Mouse (Mus musculus) adrenal gland, adult 8-10 months (tissue): Measurements from ENCODE around the gene Pou6f2. TPM values are rescaled to one million over a fixed set of nuclear protein-coding genes. Genes with fewer than 3 reads are reported as not detected.

ENCODE experiments used
- DNase-seq: peaks from one replicate; pipeline ENCODE4 v3.0.0; 2022
- total RNA-seq, 4 experiments: library from RNA; stranded (reverse); gene quantifications; 2 replicates each; pipeline ENCODE4 v1.2.4; 2022

Gene Pou6f2
- total RNA-seq, 4 experiments from 2014 or later = not detected

DNA sequence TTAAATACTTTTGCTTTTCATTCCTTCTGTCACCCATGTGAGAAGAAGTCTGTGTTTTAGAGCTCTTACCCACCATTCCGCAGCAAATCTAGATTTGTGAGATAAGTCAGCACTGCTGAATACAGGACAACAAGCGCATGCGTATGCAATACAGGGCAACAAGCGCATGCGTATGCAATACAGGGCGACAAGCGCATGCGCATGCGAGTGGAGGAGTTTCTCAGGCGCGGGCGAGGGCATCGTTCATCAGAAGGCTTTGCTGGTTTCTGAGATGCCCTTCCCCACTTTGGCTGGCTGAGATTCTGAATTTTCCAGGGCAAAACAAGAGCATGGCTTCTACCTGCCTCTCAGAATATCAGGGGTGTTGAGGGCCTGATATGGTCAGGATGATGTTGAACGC lies 186.2 kb downstream of the Pou6f2 start:
- DNase-seq = no peak

DNA sequence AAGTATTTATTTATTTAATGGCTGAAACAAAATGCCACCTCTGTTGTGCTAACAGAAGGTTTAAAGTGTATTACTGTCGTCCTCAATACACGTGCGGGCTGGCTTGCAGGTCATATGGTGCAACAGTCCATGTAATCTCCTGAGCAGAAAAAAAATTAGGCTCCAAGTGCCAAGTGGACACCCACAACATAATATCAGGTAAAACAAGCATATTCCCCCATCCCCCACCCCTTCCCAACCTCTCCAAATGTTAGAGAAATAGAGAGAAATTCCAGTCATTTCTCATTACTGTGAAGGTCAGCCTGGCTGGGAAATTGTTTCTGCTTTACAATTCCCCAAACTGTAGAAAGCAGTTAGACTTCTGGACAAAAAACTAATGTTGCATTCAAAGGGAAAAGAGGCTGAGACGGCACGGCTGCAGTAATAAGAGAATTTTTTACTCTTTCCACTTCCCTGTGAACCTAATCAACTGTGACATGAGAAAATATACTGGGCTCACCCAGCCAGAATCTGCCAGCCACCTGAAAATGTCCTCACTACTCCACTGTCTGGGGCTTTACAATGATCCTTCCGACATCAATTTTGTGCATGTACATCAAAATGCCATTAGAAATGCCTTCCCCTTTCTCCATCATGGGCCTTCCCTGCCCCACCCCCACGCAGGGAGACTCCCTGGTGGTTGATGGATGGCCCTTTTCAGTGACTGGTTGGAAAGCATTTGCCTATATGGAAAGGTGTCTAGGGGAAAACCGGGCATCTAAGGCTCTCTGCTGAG lies 192.8 kb downstream of the Pou6f2 start:
- no peak for DNase-seq

GRCm38 (mm10) chr13:18174003-18174402 lies 223.5 kb downstream of the Pou6f2 start:
- DNase-seq = peak; percentile 4

DNA sequence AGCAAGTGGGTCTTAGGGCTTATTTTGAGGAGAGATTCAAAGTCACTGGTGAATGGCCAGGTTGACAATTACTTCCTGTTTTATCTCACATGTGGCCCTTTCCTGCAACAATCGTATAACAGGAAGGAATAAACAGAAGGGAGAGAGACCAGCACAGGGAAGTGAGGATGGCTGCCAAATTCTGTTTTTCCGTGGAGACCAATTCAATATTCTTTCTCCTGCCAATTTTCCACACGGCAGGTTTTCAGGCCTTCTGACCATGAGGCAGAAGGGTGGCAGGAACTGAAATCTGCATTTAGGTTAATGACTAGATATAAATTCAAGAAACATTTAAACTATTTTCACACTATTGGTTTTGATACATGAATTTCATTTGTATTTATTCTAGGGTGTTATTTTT lies 224.5 kb downstream of the Pou6f2 start:
- DNase-seq = no peak

DNA sequence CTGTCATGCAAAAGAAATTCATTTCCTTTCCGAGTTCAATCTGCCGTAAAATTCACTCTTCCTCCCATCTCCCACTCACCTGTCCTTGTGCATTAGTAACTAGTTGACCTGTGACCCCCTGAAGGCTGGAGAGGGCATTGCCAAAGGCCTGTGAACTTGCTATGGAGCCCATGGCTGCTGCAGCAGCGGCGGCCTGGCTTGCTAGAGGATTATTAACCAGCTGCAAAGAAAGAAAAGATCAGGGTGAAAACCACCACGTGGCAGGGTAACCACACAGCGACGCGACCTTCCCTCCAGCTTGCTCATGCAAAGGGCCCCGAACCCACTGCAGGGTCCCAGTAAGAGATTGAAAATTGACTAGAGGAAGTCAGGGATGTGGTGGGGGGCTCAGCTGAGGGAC lies 225.2 kb downstream of the Pou6f2 start:
- no peak for DNase-seq

GRCm38 (mm10) chr13:18164182-18164581 lies 233.3 kb downstream of the Pou6f2 start:
- no peak for DNase-seq

DNA sequence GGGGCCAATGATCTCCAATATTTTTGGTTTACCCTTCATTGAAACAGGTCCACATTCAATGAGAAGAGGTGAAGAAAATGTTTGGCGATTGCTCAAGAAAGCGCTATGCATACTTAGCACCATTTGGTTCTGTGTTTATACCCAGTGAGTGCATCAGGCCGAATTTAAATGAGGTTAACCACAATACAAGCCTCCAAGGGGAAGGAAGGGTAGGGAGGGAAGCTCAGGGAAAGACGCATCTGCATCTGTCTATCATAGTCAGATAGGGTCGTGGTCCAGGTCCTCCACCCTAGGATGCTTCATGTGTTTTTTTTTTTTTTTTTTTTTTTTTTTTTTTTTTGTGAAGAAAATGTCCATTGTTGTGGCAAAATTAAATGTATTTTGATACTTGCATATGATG lies 236.9 kb downstream of the Pou6f2 start:
- DNase-seq = no peak

DNA sequence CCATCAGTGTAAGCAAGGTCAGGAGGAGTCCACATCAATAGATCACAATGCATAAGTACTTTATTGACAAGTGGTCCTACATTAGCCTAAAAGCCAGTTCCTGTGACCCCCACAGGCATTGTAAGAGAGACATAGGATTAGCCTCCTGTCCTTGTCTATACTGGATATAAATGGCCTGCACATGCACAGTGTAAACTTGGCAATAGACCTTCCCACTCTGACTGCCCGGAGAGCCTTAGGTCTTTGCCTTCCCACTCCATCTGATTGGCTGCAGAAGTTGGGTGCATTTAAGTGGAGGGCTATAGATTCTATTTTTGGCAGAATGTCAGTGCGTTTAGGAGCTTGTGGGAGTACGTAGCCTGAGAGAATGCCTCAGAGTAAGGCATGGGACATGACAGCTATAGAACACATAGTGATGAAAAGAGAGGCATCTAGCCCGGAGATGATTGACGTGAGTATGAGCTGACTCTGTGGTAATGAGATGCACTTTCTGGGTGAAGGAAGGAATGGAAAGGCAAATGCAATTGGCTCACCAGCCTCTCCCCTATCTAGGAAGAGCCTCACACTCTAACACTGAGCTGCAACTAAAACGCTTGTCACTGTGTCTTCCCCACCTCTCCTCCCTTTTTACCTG lies 243.4 kb downstream of the Pou6f2 start:
- DNase-seq = no peak

GRCm38 (mm10) chr13:18133646-18134045 lies 263.8 kb downstream of the Pou6f2 start:
- DNase-seq = no peak

- no peak for DNase-seq
Measured at GRCm38 (mm10) chr13:18133193-18133592, 264.3 kb downstream of the Pou6f2 start.

GRCm38 (mm10) chr13:18131324-18131723 lies 266.2 kb downstream of the Pou6f2 start:
- no peak for DNase-seq

GRCm38 (mm10) chr13:18129697-18130096 lies 267.8 kb downstream of the Pou6f2 start:
- no peak for DNase-seq

GRCm38 (mm10) chr13:18128826-18129225 lies 268.7 kb downstream of the Pou6f2 start:
- no peak for DNase-seq

DNA sequence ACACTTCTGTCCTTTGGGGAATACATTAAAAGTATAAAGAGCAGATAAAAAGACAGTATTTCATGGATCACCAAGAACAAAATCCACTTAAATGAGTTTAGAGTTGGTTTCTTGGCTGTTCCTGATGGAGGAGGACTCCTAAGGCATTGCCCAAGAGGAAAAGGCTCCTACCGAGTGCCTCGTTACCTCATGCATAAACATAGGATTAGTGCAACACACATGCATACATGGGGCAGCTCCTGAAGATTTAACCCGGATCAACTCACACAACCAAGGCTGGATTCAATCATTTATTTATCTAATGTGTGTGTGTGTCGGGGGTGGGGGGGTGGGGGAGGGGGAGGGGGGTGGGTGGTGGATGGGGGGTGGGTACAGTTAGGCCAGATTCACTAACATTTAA lies 269.4 kb downstream of the Pou6f2 start:
- no peak for DNase-seq

DNA sequence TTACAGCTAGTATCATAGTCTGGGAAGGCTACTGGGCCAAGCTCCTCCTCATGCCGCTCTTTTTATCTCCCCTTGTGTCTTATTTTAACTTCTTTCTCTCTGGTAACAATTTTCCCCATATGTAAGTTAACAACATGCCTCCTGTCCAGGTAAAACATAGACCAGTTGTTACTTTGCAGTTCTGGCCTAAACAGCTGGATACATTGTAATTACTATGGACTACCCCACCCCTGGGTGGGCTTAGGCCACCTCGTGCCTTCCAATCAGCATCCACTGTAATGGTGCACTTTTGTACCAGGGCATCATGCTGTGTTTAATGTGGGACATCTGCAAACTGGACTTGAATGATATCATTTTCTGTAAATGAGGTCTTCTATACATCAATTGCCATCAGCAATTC lies 271.4 kb downstream of the Pou6f2 start:
- DNase-seq = no peak

DNA sequence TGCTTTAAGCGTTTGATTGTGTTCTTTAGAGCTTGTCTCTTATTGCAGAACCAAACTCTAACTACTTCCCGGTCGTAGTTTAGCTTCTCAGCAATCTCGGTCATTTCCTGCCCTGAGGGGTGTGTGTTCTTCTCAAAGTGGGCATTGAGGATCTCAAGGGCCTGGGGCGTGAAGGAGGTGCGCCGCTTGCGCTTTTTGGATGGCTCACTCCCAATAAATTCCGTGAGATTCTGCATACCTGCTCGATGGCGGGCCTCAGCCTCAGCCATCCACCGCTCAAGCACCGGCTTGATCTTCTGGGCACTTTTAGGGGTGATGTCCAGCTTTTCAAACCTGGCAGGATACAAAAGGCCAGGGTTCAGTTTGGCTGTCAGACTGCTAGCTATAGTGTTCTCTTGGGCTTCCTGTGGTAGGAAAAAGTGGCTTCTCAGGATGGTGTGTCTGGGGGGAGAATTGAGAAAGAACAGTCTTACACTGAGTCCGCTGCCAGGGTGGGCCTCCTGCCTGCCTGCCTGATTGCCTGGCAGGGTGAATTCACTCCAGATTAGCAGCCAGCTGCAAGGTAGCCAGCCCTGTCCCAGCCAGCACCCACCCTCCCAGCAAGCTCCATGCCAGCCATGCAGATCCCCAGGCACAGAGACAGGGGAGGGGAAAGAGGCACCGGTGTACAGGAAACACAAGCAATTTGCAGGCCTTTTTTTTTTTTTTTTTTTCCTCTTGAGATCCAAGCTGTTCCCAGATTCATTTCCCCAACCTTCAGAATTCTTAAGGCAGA lies 272.1 kb downstream of the Pou6f2 start:
- no peak for DNase-seq

- no peak for DNase-seq
Measured at GRCm38 (mm10) chr13:18124368-18124767, 273.1 kb downstream of the Pou6f2 start.

DNA sequence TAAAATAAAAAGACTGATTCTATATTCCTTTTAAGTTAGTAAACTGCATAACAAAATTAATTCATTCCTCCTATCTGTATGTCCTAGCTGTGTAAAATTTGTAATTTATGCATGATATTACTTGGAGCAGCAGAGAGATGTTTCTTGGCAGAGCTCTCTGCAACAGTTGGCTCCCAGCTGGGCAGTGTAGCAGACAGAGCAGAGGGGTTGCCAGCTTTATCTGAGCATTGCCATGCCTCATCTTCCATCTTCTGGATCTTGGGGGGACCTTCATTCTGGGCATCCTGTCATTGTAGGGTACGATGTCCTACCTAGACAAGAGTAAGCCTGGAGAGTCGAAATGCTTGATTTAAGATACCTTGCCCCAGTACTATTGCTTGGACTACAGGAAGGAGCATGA lies 277.1 kb downstream of the Pou6f2 start:
- no peak for DNase-seq

DNA sequence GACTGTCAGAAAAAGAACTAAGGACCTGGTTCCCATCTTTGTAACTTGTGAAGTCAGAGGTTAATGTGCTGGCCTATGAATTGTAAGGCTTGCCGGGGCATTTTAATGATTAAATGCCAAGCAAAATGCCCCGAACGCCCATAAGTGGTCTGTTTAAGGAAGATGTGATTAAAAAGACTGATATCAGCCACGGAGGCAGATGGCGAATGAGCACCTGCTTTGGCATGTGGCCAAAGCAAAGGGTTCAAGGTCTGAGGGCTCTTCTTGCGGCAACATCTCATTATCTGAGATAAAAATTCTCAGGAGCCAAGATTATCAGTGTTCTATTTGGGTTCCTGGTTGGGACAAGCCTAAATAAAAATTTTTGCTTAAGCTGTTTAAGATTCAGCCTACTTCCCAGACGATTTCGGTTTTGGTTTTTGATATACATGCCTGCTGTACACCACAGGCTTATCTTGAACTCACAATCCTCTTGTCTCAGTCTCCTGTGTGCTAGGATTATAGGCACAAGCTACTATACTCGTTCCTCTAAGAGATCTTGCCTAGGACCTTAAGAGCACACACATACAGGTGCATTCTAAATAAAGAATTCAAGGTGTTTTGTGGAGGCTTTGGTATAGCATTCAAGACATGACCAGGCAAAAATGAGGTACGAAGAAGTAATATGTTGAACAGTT lies 315.9 kb downstream of the Pou6f2 start:
- no peak for DNase-seq
